Mouse (Mus musculus) kidney, embryonic 15.5 days (tissue): ENCODE measurements around the gene Xpot. TPM values are rescaled to one million over a fixed set of nuclear protein-coding genes. Genes with fewer than 3 reads are reported as not detected.

ENCODE experiments used
- microRNA-seq: library from miRNA; unstranded; fragments of <30 nt; microRNA quantifications from one replicate; pipeline ENCODE4, GENCODE M21; 2016
- polyA plus RNA-seq: library from polyadenylated mRNA; unstranded; fragments of >200 nt; fragmentation: Nextera tagmentation; extraction: Ambion mirVana; gene quantifications from 2 replicates; pipeline ENCODE4 v1.2.1, GENCODE M21; 2015

Gene Xpot
- polyA plus RNA-seq, 1 experiment from 2014 or later, result 50.8 TPM

Small RNA genes within 50 kb of the gene (microRNA-seq; reads per million reads assigned to microRNA genes)
- not detected for gene Gm24330

Other genes with a start within 250 kb of the Xpot start
- 13.8 and 14.7 TPM in 2 replicates for gene Rassf3, start 150.0 kb downstream of the Xpot start, polyA plus RNA-seq
- 31.2 and 31.8 TPM in 2 replicates for gene Tbk1, start 39.5 kb downstream of the Xpot start, polyA plus RNA-seq
- 0.19 and 0.42 TPM in 2 replicates for gene D930020B18Rik, start 15.3 kb upstream of the Xpot start, polyA plus RNA-seq
- gene BC048403, start 113.6 kb upstream of the Xpot start, polyA plus RNA-seq, result 3.0 and 3.4 TPM in 2 replicates